Mouse (Mus musculus) fat pad, adult 2 months (tissue): ENCODE measurements at regions not wholly inside any gene's neighbourhood (a gene's known extent, or its start where the extent isn't known, plus 50 kb on each side); places are given as distances from the start of the nearest gene placed in this dataset.

ENCODE experiments used
- DNase-seq: peaks from one replicate; pipeline ENCODE4 v3.0.0-alpha.2; 2011; ENCODE audit warnings: low read depth, low spot score; ENCODE audit errors: extremely low read depth

- DNase-seq: no peak
Observed at GRCm38 (mm10) chr12:106381821-106382220, 371.8 kb downstream of the Vrk1 start.

DNA sequence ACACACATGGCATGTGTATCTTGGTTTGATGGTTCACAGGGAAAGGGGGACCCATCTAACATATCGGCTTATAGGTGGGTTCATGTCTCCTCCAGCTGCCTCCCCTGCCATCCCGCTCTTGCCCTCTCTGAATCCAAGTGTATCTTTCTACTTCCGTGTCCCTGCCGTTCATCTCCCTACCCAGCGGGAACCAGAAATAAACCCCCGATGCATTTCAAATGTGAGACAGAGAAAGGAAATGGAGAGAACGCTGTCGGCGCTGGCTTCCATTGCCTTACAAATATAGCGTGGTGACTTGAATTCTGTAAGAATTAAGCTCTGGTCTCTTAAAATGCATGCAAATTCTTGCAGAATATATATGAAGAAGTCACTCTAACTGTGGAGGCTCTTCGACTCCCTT is 379.2 kb downstream of the Vrk1 start:
- no peak for DNase-seq

GRCm38 (mm10) chr12:106392316-106392715 is 382.3 kb downstream of the Vrk1 start:
- no peak for DNase-seq

DNA sequence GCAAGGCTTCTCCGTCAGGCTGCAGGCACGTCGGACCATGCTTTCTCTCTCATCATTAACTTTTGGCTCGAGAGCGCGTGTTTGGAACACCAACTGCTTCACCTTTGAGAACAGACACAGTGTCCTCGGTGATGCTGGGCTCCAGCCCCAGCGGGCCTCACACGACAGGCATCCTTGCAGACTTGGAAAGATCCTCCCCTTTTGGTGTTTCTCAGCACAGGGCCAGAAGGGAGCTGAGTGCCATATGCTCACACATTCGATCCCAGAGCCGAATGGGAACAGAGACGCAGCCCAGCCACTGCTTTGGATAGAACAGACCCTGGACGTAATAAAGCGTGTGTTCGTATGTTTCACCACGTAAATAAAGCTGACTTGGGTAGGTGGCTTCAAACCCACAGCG is 389.1 kb downstream of the Vrk1 start:
- DNase-seq: no peak

GRCm38 (mm10) chr12:106411075-106411474 is 401.0 kb downstream of the Vrk1 start:
- no peak for DNase-seq

- peak; percentile 49 for DNase-seq
Observed at GRCm38 (mm10) chr12:106426631-106427030, 416.6 kb downstream of the Vrk1 start.

DNA sequence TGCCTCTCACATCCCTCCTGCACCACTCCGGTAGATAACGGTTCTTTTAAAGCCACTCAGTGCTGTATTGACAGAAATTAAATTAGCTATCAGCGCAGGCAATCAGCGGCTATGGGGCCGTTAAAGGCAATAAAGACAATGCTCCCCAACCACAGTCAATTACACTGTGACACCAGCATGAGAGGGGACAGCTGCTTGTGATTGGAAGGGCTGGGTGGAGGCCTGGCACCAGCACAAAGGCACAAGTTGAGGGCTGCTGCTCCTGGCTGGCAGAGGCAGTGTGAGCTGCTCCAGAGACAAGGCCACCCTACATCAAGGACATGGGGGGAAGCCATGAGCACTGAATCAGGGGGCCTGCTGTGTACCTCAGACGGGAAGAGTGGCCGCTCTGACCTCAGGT is 420.0 kb downstream of the Vrk1 start:
- DNase-seq: no peak

- DNase-seq: no peak
Observed at GRCm38 (mm10) chr12:106445151-106445550, 435.1 kb downstream of the Vrk1 start.

- DNase-seq: no peak
Observed at GRCm38 (mm10) chr12:106445976-106446375, 435.9 kb downstream of the Vrk1 start.

DNA sequence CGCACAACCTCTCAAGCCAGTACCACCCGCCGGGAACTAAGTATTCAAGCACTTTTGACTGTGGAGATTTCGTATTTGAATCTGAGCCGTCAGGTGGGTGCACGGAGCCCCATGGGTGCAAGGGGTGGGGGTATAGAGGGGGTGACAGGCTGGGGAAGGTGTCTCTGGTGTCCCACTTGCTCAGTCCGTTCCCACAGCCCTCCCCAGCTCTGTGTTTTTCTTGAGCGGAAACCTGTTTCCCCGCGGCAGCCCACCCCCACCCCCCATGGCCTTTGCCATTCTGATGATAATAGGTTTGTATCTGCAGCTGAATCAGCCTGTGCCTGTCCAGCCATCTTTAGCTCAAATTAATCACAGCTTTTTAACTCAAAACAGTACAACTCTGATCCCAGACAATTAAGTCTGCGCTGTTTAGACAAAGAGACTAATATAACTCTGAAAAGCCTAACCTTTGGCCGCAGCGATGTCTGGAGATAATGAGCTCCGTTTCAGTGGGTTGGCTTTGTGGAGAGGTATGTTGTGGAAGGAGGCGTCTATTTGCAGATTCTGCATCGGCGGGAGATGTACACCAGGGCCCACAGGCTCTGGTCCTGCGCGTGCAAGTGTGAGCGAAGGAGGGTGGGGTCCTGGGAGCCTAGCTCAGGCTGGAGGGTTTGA is 437.0 kb downstream of the Vrk1 start:
- DNase-seq: no peak

GRCm38 (mm10) chr12:106448551-106448950 is 438.5 kb downstream of the Vrk1 start:
- DNase-seq: no peak

DNA sequence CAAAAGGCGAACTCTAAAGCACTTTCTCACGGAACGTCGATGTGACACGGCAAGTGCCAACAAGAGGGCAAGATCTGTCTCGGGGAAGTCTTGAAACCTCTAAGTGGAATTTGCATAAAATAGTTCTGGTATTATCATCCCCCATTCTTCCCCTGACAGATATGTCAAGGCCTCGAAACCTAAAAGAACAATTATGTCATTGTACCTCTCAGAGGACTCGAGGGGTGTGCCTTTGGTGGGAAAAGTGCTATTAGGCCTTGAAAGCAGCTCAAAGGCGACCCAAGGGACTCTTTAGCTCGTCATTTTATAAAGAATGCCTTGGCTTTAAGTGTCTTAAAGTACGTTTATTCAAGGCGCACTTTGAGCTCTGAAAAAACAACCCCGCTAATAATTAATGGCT is 443.5 kb downstream of the Vrk1 start:
- DNase-seq: no peak

GRCm38 (mm10) chr12:106458215-106458614 is 448.2 kb downstream of the Vrk1 start:
- DNase-seq: no peak

DNA sequence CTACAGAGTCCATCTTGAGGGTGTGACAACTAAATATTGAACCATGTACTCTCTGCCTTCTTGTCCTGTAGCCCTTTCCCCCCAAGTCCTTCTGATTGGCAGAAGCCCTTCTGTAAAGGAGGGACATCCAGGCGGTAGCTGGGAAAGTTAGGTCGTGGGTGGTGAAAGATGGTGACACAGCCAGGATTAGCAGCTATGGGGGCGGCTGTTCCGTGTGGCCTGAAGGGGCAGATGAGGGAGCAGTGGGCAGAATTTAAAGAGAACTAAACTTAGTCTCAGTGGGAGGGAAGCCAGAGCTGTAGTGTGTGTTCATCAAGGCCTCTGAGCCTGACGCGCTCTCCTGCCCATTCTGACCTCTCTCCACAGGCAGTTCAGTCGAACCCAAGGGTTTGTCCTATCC is 450.6 kb downstream of the Vrk1 start:
- DNase-seq: no peak

GRCm38 (mm10) chr12:106462281-106462680 is 452.3 kb downstream of the Vrk1 start:
- no peak for DNase-seq

DNA sequence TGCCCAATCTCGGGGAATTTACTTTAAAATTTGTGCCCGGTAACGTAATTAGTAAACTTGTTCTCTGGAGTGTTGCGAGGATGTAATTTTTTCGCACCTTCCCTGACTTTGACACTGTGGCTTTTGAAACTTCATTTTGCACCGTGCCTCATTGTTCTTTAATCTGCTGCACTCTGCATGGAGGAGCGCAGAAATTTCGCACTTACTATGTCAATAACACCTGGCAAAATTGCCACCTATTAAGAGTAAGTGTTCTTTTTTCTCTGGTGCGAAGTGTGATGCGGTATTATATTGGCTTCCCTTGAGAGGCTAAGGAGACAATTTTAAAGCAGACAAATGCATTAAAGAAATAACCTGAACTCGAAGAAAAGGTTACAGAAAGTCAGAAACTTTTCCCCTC is 454.7 kb downstream of the Vrk1 start:
- no peak for DNase-seq

- DNase-seq: no peak
Observed at GRCm38 (mm10) chr12:106468173-106468860, 458.3 kb downstream of the Vrk1 start.

GRCm38 (mm10) chr12:106474501-106475165 is 464.6 kb downstream of the Vrk1 start:
- DNase-seq: no peak

DNA sequence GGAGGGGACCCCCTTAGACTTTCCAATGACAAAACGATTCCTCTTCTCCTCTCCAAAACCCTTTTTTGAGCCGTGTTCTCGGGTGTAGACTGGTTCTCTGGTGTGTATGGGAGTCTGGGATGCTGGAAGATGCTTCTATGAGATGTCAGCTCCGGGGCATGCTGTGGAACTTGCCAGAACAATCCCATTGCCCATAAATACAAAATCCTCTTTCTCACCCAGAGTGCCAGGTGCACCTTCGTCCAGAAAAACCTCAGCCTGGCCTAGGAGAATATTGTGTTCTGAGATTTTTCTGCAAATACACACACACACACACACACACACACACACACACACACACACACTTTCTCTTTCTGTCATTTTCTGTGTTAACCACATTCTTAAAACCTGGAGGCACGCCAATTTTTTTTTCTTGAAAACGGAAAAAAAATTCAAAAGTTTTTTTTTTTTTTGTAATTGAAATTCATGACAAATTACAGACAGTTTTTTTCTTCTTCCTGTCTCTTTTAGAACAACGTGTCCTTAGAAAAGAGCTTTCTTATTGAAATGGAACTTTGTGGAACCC is 465.5 kb downstream of the Vrk1 start:
- no peak for DNase-seq

GRCm38 (mm10) chr12:106477040-106477665 is 467.1 kb downstream of the Vrk1 start:
- peak; percentile 18 for DNase-seq

DNA sequence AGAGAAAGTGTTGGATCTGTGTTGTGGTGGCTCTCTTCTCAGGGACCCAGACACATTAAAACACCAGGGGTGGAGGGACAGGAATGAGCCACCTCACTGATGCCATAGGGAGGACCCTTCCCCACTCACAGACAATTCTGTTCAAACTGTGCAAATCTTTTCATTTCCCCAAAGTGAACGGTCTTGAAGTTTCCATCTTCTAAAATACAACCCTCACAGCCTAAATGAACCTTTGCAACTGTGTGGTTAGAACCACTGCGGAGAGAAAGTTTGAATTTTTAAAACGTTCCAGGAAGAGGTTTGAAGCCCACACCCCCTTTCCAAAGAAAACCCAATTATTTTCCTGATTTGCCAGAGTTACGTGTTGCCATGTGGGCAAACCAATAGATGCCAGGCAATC is 467.7 kb downstream of the Vrk1 start:
- DNase-seq: no peak
